Mouse (Mus musculus): ENCODE results near the gene Enkd1. TPM values are rescaled to one million over a fixed set of nuclear protein-coding genes. Genes with fewer than 3 reads are reported as not detected.

Enkd1 gene
- polyA plus RNA-seq (2015; fragmentation: Nextera tagmentation; extraction: Ambion mirVana): 18.0 and 18.1 TPM in 2 replicates

DNA sequence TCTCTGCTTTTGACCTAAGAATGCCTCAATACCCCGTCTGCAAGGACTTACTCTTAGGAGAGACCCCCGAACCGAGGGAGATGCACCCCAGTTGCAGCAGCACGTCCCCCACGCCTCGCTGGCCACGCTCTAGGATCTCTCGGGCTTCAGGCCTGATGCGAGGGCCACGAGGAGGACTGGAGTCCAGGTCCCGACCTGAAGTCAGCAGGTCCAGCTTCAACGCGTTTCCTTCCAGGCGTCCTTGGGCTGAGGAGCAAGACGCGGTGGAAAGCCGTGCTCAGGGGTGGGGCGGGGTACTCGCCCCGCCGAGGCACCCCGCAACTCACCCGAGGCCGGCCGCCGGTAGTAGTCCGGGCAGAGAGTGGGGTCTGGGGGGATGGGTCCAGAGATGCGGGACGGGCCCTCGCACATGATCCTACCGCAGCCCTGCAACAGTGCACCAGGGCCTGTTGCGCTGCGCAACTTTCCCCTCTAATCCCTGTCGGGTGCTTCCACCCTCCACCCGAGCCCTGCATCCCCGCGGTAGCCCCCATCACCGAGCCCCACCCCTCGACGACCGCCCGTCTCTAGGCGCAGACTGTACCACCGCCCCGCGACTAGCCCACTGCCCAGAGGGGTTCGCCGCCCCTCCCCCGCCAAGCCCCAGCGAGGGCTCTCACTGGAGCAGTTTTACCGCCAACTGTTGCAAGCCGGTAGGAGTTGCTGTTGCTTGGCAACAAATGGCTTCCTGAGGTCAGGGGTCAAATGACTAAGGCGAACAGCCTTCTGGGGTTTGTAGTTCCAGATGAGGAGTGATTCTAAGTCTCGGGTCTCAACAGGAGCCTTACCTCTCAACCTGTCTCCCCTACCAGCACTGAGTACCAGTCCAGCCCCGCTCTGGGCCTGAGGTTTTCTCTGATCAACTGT, at the start of gene Enkd1, which contains the start of gene 4933405L10Rik:
Enkd1 (minus strand) TSS at position 713 of the 906 bp plus-strand sequence.
4933405L10Rik (plus strand) TSS at position 158 of the 906 bp plus-strand sequence.
- under 1% methylated on average over 53 of the region's 55 CpGs for WGBS

GRCm38 (mm10) chr8:105754688-105755087, 46.7 kb upstream of the Enkd1 start:
- Histone ChIP-seq H3K27ac (no peak overlapping the region), H3K4me3 (replicated peaks) (no peak overlapping the region), H3K27me3 (replicated peaks) (no peaks in the 10 kb centered on the region), H3K9me3 (no peaks in the 10 kb centered on the region), H3K36me3 (no peaks in the 10 kb centered on the region), H3K4me1 (peaks cover 28% of the 10 kb centered on the region), H3K9ac (no peak overlapping the region), H3K4me2 (no peak overlapping the region)
- 54% methylated on average over 2 of the region's 2 CpGs for WGBS
- no peak for ATAC-seq (ENCODE audit: insufficient read depth, low FRiP score, low read depth)

More for the DNA sequence above, at the start of gene Enkd1, which contains the start of gene 4933405L10Rik:
- Histone ChIP-seq H3K27ac (no peak within 1 kb of the TSS), H3K4me1 (0 out of 2 replicates have a peak, but pooled peaks cover 5% of the 10 kb centered on the region), H3K9ac (peak within 1 kb of the TSS; percentile 64), H3K4me2 (peak within 1 kb of the TSS; percentile 95), H3K9me3 (no peaks in the 10 kb centered on the region), H3K4me3 (replicated peaks) (peak within 1 kb of the TSS; percentile 90), H3K36me3 (0 out of 2 replicates have a peak, but pooled peaks cover 7% of the 10 kb centered on the region), H3K27me3 (replicated peaks) (no peaks in the 10 kb centered on the region)
- ATAC-seq (ENCODE audit: insufficient read depth, low FRiP score, low read depth): peak; percentile 81

- H3K4me2 ChIP-seq: no peak overlapping the region
- no peaks in the 10 kb centered on the region for H3K36me3 ChIP-seq
- H3K4me1 ChIP-seq: peaks cover 24% of the 10 kb centered on the region
- no peak overlapping the region; the same call in 1 of the 2 replicates for H3K27ac ChIP-seq
- H3K4me3 ChIP-seq (replicated peaks): no peak overlapping the region
- H3K9me3 ChIP-seq: no peaks in the 10 kb centered on the region
- WGBS: 62% methylated on average over 2 of the region's 2 CpGs
- H3K27me3 ChIP-seq (replicated peaks): no peaks in the 10 kb centered on the region
- no peak overlapping the region for H3K9ac ChIP-seq
- no peak for ATAC-seq (ENCODE audit: insufficient read depth, low FRiP score, low read depth)
Measured at GRCm38 (mm10) chr8:105753916-105754315, 45.9 kb upstream of the Enkd1 start.

DNA sequence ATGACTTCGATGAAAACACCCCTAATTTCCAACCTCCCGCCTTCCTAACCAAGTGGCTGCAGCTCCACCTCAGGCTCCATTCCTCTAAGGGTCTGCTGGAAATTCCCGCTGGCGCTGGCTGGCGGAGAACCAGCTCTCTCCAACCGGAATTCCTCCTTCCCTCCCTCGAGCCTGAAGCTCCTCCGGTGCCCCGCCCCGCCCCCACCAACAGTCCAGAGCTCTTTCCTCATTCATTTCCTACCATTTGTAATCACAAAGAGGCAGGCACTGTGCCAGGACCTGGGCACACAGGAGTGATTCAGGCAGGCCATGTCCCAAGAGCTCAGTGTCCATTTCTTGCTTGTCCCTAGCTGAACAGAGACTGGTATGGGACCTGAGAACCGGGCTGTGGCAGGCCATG, 42.6 kb upstream of the Enkd1 start:
- Histone ChIP-seq H3K4me1 (peaks cover 15% of the 10 kb centered on the region), H3K27ac (peak overlapping the region; percentile 12; the same call in 1 of the 2 replicates), H3K4me3 (replicated peaks) (no peak overlapping the region), H3K4me2 (peak overlapping the region; percentile 37), H3K36me3 (no peaks in the 10 kb centered on the region), H3K9me3 (no peaks in the 10 kb centered on the region), H3K9ac (no peak overlapping the region), H3K27me3 (replicated peaks) (no peaks in the 10 kb centered on the region)
- ATAC-seq (ENCODE audit: insufficient read depth, low FRiP score, low read depth): peak; percentile 45; the same call in 1 of the 2 replicates
- 20% methylated on average over 11 of the region's 11 CpGs for WGBS

DNA sequence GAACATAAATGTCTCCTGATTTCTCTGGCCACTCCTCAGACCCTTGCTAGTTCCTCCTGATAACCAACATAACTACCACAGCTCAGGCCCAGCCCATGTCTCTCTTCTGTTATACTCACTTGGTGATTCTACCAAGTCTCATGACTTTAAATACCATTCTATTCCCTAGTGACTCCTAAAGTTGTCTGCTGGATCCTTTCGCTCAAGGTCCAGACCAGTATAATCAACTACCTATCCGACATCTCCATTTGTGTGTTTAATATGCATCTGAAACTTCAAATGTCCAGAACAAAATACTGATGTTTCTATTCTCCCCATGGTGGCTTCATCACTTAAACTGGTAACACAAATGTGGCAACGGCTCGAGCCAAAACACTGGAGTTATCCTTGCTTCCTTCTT, 35.3 kb upstream of the Enkd1 start:
- 83% methylated on average over 4 of the region's 4 CpGs for WGBS
- no peaks in the 10 kb centered on the region for H3K36me3 ChIP-seq
- no peak for ATAC-seq (ENCODE audit: insufficient read depth, low FRiP score, low read depth)

DNA sequence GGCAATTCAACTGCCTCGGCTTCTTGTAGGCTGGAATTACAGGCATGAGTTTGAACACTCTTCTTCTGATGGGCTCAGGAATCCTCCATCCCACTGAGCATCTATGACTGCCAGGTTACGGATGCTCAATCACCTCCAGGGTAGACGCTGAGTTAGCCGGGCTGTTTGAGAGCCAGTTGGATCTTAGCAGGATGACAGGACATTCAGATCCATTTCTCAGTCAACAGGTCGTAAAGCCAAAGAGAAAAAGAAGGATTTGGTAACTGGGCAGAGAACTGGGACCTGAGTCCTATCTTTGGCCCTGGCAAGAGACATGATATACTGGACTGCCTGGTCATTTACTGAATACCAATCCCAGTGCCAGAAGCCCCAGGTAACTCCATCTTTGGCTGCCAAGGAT, 31.2 kb upstream of the Enkd1 start:
- Histone ChIP-seq H3K4me2 (no peak overlapping the region), H3K4me1 (no peaks in the 10 kb centered on the region), H3K27me3 (replicated peaks) (no peaks in the 10 kb centered on the region), H3K9me3 (no peaks in the 10 kb centered on the region), H3K4me3 (replicated peaks) (no peak overlapping the region), H3K36me3 (no peaks in the 10 kb centered on the region), H3K9ac (no peak overlapping the region), H3K27ac (no peak overlapping the region)
- 88% methylated on average over 5 of the region's 5 CpGs for WGBS
- ATAC-seq (ENCODE audit: insufficient read depth, low FRiP score, low read depth): no peak

More for the DNA sequence above, 35.3 kb upstream of the Enkd1 start:
- Histone ChIP-seq H3K4me3 (replicated peaks) (no peak overlapping the region), H3K9me3 (no peaks in the 10 kb centered on the region), H3K4me2 (no peak overlapping the region), H3K27ac (no peak overlapping the region), H3K9ac (no peak overlapping the region), H3K27me3 (replicated peaks) (no peaks in the 10 kb centered on the region), H3K4me1 (no peaks in the 10 kb centered on the region)

DNA sequence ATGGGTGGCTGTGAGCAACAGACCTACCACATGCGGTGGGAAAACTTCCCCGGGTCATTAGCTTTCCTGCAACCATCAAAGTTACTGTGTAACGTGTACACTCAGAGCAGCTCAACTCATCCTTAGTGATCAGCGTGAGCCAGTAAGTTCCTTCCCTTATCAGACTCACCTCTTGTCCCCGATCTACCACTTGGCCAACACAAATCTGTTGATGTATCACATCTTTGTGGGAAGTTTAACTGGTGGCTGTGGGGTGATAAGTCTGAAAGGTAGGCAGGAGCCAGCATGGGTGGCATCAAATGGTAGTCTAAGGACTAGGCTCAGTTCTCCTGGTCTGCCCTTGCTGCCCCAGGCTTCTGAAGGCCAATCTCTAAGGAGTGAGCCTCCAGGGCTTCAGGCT, 24.2 kb upstream of the Enkd1 start:
- Histone ChIP-seq H3K27me3 (replicated peaks) (no peaks in the 10 kb centered on the region), H3K4me2 (no peak overlapping the region), H3K9me3 (no peaks in the 10 kb centered on the region), H3K27ac (no peak overlapping the region), H3K4me3 (replicated peaks) (no peak overlapping the region), H3K9ac (no peak overlapping the region), H3K36me3 (peaks cover 5% of the 10 kb centered on the region; the same call in 1 of the 2 replicates), H3K4me1 (no peaks in the 10 kb centered on the region)
- 85% methylated on average over 5 of the region's 5 CpGs for WGBS
- no peak for ATAC-seq (ENCODE audit: insufficient read depth, low FRiP score, low read depth)

DNA sequence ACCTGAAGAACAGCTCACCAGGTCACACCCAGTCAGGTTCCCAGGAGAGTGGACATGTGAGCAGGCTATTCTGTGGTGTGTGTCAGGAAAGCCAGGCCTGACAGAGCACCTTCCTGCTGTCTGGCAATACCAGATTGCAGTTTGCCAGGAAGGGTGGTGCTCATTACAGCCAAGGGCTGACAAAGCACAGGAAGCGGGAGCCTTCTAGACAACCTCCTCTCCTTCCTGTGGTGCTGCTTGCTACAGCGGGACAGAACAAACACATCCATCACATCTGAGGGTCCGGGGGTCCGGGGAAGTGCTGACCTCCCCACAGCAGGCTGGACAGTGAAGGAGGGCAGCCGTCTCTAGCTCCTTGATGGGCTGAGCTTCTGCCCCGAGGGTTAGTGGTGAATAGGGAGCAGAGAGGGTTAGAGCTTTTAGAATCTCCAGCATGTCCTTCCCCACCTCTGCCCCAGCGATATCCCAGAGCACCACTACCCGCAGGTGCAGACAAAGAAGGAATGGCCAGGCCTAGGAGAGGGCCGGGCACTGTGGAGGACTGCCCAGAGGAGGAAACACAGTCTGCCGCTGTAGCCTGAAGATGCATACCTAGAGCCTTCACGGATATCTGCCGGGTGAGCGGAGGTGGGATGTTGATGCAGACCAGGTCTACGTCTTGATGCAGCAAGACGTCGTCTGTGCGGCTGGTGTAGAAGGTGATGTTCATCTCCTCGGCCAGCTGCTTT, 19.6 kb upstream of the Enkd1 start:
- 71% methylated on average over 18 of the region's 18 CpGs for WGBS
- H3K27ac ChIP-seq: peak overlapping the region; percentile 51; the same call in 1 of the 2 replicates
- H3K9ac ChIP-seq: no peak overlapping the region
- no peak for ATAC-seq (ENCODE audit: insufficient read depth, low FRiP score, low read depth)
- H3K27me3 ChIP-seq (replicated peaks): no peaks in the 10 kb centered on the region
- H3K4me3 ChIP-seq (replicated peaks): no peak overlapping the region
- no peaks in the 10 kb centered on the region for H3K4me1 ChIP-seq
- no peak overlapping the region for H3K4me2 ChIP-seq
- H3K36me3 ChIP-seq: peaks cover 6% of the 10 kb centered on the region; the same call in 1 of the 2 replicates
- H3K9me3 ChIP-seq: no peaks in the 10 kb centered on the region

DNA sequence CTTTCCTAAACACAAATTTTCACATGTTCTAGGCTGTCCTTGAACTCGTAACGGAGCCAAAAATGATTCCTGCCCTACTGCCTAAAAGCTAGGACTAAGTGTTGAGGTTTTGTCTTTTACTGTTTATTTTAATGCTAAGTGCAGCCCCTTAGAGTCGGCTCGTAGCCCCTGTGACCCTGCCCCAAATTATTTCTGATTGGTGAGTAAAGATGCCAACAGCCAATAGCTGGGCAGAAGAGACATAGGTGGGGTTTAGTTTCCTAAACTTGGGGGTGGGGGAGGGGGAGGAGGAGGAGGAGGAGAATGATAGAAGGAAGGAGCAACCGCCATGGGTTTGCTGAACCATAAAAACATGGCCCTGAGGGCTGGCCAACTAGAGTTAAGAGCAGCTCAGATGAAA, 17.7 kb upstream of the Enkd1 start:
- H3K4me3 ChIP-seq (replicated peaks): no peak overlapping the region
- H3K36me3 ChIP-seq: peaks cover 6% of the 10 kb centered on the region; the same call in 1 of the 2 replicates
- H3K4me2 ChIP-seq: no peak overlapping the region
- H3K27ac ChIP-seq: no peak overlapping the region
- 70% methylated on average over 5 of the region's 5 CpGs for WGBS
- no peak for ATAC-seq (ENCODE audit: insufficient read depth, low FRiP score, low read depth)
- H3K9ac ChIP-seq: no peak overlapping the region
- H3K4me1 ChIP-seq: no peaks in the 10 kb centered on the region
- H3K9me3 ChIP-seq: no peaks in the 10 kb centered on the region
- no peaks in the 10 kb centered on the region for H3K27me3 ChIP-seq (replicated peaks)

DNA sequence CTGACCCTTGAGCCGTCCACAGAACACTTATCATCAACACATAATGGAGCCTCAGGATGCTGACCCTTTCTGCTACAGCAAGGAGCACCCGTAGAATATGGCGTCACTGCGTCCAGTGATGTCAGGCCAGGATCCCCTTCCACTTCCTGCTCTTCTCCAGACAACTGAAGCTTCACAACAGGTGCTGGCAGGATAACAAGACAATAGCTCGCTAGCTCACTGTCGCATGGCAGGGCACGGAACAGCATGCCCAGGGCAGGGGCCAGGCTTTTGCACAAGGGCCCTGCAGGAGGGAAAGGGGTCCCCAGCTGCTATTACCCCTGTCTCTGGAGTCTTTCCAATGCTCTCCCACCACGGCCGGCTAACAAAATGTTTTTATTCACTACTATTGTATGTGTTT, 14.9 kb upstream of the Enkd1 start:
- Histone ChIP-seq H3K36me3 (peaks cover 6% of the 10 kb centered on the region; the same call in 1 of the 2 replicates), H3K9me3 (no peaks in the 10 kb centered on the region), H3K4me2 (no peak overlapping the region), H3K27ac (no peak overlapping the region), H3K9ac (no peak overlapping the region), H3K4me1 (no peaks in the 10 kb centered on the region), H3K4me3 (replicated peaks) (no peak overlapping the region), H3K27me3 (replicated peaks) (no peaks in the 10 kb centered on the region)
- ATAC-seq (ENCODE audit: insufficient read depth, low FRiP score, low read depth): no peak
- WGBS: 89% methylated on average over 9 of the region's 9 CpGs

GRCm38 (mm10) chr8:105719637-105720036, 11.6 kb upstream of the Enkd1 start:
- Histone ChIP-seq H3K4me1 (no peaks in the 10 kb centered on the region), H3K9me3 (no peaks in the 10 kb centered on the region), H3K27me3 (replicated peaks) (no peaks in the 10 kb centered on the region), H3K27ac (no peak overlapping the region), H3K4me2 (no peak overlapping the region), H3K36me3 (no peaks in the 10 kb centered on the region), H3K9ac (no peak overlapping the region), H3K4me3 (replicated peaks) (no peak overlapping the region)
- no peak for ATAC-seq (ENCODE audit: insufficient read depth, low FRiP score, low read depth)
- 80% methylated on average over 4 of the region's 4 CpGs for WGBS
